Mouse (Mus musculus): ENCODE data around the gene Pim3. TPM values are rescaled to one million over a fixed set of nuclear protein-coding genes. Genes with fewer than 3 reads are reported as not detected.

The Pim3 gene
- total and polyA plus RNA-seq, 2 experiments: 17.7 to 68.3 TPM

- WGBS: 8% methylated on average over 7 of the region's 7 CpGs
- TF ChIP-seq CTCF (IDR thresholded peaks at IDR 0.05; ENCODE audit: low read depth, low read length) (no peak), POLR2A (IDR thresholded peaks at IDR 0.05; ENCODE audit: extremely low read depth, insufficient read depth, low read length) (0 out of 2 replicates have a peak, but pooled peaks have one; percentile 29)
- no peak for DNase-seq (ENCODE audit: extremely low read depth, low read depth, low spot score)
- Histone ChIP-seq H3K27ac (replicated peaks; ENCODE audit: insufficient read depth, low read depth, low read length) (peak overlapping the region; percentile 88), H3K4me1 (ENCODE audit: control insufficient read depth, insufficient read depth, low read length) (peaks cover 41% of the 10 kb centered on the region), H3K79me2 (ENCODE audit: control insufficient read depth, insufficient read depth, low read length) (peaks cover 18% of the 10 kb centered on the region), H3K27me3 (ENCODE audit: control insufficient read depth, insufficient read depth, low read length) (no peaks in the 10 kb centered on the region), H3K4me3 (ENCODE audit: insufficient read depth, low read depth, low read length) (no peak overlapping the region), H3K36me3 (ENCODE audit: control insufficient read depth, insufficient read depth, low read length) (peaks cover 18% of the 10 kb centered on the region), H3K9ac (ENCODE audit: low read depth, low read length) (peak overlapping the region; percentile 61)
Measured at GRCm38 (mm10) chr15:88866934-88867356, 5.0 kb downstream of the Pim3 start.

- peak overlapping the region; percentile 88 for H3K27ac ChIP-seq (replicated peaks; ENCODE audit: insufficient read depth, low read depth, low read length)
- peak; percentile 98 for DNase-seq (ENCODE audit: extremely low read depth, low read depth, low spot score)
Measured at GRCm38 (mm10) chr15:88867368-88868023, 5.5 kb downstream of the Pim3 start.

DNA sequence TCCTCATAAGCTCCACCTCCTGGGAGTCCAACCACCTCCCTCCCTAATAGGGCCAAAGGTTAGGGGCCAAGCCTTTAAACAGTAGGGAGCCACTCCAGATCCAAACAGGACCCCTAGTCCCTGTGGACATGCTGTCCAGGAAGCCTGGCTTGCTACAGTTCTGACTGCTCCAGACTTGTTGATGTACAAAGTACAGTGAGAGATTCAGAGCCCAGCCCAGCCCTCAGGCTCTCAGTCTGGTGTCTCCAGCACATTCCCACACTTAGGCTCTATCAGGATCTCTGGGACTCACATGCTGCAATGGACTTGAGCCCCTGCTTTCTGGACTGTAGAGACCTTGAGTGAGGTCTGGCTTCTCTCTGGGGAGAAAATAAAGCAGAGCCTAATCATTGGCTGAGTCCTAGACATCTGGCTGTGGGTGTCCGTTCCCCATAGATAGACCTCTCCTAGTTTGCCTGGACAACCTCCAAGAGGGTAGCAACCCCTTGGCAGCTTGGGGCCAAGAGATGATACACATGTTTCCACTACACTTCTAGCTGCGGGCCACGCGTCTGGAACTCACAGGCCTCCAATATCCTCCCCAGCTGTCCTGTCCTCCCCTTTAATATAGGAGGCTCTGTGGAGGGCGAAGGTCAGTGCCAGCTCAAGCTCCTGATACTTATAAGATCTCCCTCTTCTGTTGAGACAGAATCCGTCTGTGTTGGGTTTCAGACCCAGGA, 6.2 kb downstream of the Pim3 start:
- Histone ChIP-seq H3K36me3 (ENCODE audit: control insufficient read depth, insufficient read depth, low read length) (peaks cover 18% of the 10 kb centered on the region), H3K4me3 (ENCODE audit: insufficient read depth, low read depth, low read length) (no peak overlapping the region), H3K9ac (ENCODE audit: low read depth, low read length) (peak overlapping the region; percentile 27), H3K4me1 (ENCODE audit: control insufficient read depth, insufficient read depth, low read length) (peaks cover 41% of the 10 kb centered on the region), H3K27ac (replicated peaks; ENCODE audit: insufficient read depth, low read depth, low read length) (peak overlapping the region; percentile 88), H3K27me3 (ENCODE audit: control insufficient read depth, insufficient read depth, low read length) (no peaks in the 10 kb centered on the region), H3K79me2 (ENCODE audit: control insufficient read depth, insufficient read depth, low read length) (peaks cover 9% of the 10 kb centered on the region)
- no peak for TF ChIP-seq POLR2A (IDR thresholded peaks at IDR 0.05; ENCODE audit: extremely low read depth, insufficient read depth, low read length)
- no peak for TF ChIP-seq CTCF (IDR thresholded peaks at IDR 0.05; ENCODE audit: low read depth, low read length)
- WGBS: 65% methylated on average over 6 of the region's 6 CpGs
- DNase-seq (ENCODE audit: extremely low read depth, low read depth, low spot score): peak; percentile 95

More at GRCm38 (mm10) chr15:88867368-88868023, 5.5 kb downstream of the Pim3 start:
- Histone ChIP-seq H3K27me3 (ENCODE audit: control insufficient read depth, insufficient read depth, low read length) (no peaks in the 10 kb centered on the region), H3K9ac (ENCODE audit: low read depth, low read length) (peak overlapping the region; percentile 61), H3K79me2 (ENCODE audit: control insufficient read depth, insufficient read depth, low read length) (peaks cover 16% of the 10 kb centered on the region), H3K36me3 (ENCODE audit: control insufficient read depth, insufficient read depth, low read length) (peaks cover 18% of the 10 kb centered on the region), H3K4me3 (ENCODE audit: insufficient read depth, low read depth, low read length) (no peak overlapping the region), H3K4me1 (ENCODE audit: control insufficient read depth, insufficient read depth, low read length) (peaks cover 41% of the 10 kb centered on the region)
- TF ChIP-seq POLR2A (IDR thresholded peaks at IDR 0.05; ENCODE audit: extremely low read depth, insufficient read depth, low read length): no peak
- TF ChIP-seq CTCF (IDR thresholded peaks at IDR 0.05; ENCODE audit: low read depth, low read length): no peak
- 2% methylated on average over 5 of the region's 5 CpGs for WGBS

- peak overlapping the region; percentile 98 for H3K27ac ChIP-seq (replicated peaks; ENCODE audit: insufficient read depth, low read depth, low read length)
- DNase-seq (ENCODE audit: extremely low read depth, low read depth, low spot score): peak; percentile 100
- H3K9ac ChIP-seq (ENCODE audit: low read depth, low read length): peak overlapping the region; percentile 62
- TF ChIP-seq CTCF (IDR thresholded peaks at IDR 0.05; ENCODE audit: low read depth, low read length) (no peak), POLR2A (IDR thresholded peaks at IDR 0.05; ENCODE audit: extremely low read depth, insufficient read depth, low read length) (no peak)
- H3K4me3 ChIP-seq (ENCODE audit: insufficient read depth, low read depth, low read length): no peak overlapping the region
- no peaks in the 10 kb centered on the region for H3K79me2 ChIP-seq (ENCODE audit: control insufficient read depth, insufficient read depth, low read length)
- peaks cover 4% of the 10 kb centered on the region; the same call in 1 of the 2 replicates for H3K36me3 ChIP-seq (ENCODE audit: control insufficient read depth, insufficient read depth, low read length)
- 21% methylated on average over 5 of the region's 5 CpGs for WGBS
- H3K27me3 ChIP-seq (ENCODE audit: control insufficient read depth, insufficient read depth, low read length): no peaks in the 10 kb centered on the region
- peaks cover 40% of the 10 kb centered on the region for H3K4me1 ChIP-seq (ENCODE audit: control insufficient read depth, insufficient read depth, low read length)
Measured at GRCm38 (mm10) chr15:88870418-88871185, 8.6 kb downstream of the Pim3 start.

DNA sequence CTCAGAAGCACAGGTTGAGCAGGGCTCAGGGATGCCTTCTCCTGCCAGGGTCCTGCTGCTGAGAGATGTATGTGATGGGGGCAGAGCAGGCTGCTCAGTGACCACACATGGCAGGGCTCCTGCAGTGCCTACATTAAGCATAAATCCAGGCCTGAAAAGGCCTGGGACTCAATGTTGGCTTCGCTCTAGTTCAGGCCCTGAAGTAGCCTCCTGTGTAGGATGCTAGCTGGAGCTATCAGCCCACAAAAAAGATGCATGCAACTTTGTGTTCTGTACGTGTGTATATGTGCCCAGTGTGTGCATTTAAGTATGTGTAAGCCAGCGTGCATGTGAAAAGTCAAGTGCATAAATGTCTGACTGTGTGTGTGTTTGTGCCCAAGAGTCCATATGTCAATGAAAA, 12.1 kb downstream of the Pim3 start:
- Histone ChIP-seq H3K27ac (replicated peaks; ENCODE audit: insufficient read depth, low read depth, low read length) (no peak overlapping the region), H3K4me1 (ENCODE audit: control insufficient read depth, insufficient read depth, low read length) (peaks cover 26% of the 10 kb centered on the region), H3K27me3 (ENCODE audit: control insufficient read depth, insufficient read depth, low read length) (no peaks in the 10 kb centered on the region), H3K9ac (ENCODE audit: low read depth, low read length) (no peak overlapping the region), H3K79me2 (ENCODE audit: control insufficient read depth, insufficient read depth, low read length) (no peaks in the 10 kb centered on the region), H3K4me3 (ENCODE audit: insufficient read depth, low read depth, low read length) (no peak overlapping the region), H3K36me3 (ENCODE audit: control insufficient read depth, insufficient read depth, low read length) (no peaks in the 10 kb centered on the region)
- 96% methylated on average over 3 of the region's 3 CpGs for WGBS
- TF ChIP-seq POLR2A (IDR thresholded peaks at IDR 0.05; ENCODE audit: extremely low read depth, insufficient read depth, low read length) (no peak), CTCF (IDR thresholded peaks at IDR 0.05; ENCODE audit: low read depth, low read length) (no peak)
- DNase-seq (ENCODE audit: extremely low read depth, low read depth, low spot score): no peak
